Mouse (Mus musculus) kidney, adult 2 months (tissue): Measurements from ENCODE around the gene Pate4.

Experiments used
- CTCF ChIP-seq: fragments of 200-500 bp; conservative IDR thresholded peaks from 2 replicates; pipeline ENCODE4 v1.5.1; 2011; ENCODE audit warnings: low read depth, mild to moderate bottlenecking, control low read depth, low read length, moderate library complexity, mixed read lengths; ENCODE audit not compliant: insufficient read depth, insufficient read length
- POLR2A ChIP-seq: fragments of 200-500 bp; IDR thresholded peaks from one replicate; pipeline ENCODE4 v1.6.1; 2011; ENCODE audit warnings: low read depth, low read length, control low read depth

- no peak for TF ChIP-seq POLR2A
- no peak for TF ChIP-seq CTCF
These were observed 21.2 kb upstream of the Pate4 start for GRCm38 (mm10) chr9:35632981-35633380.
